Mouse (Mus musculus) myocyte (in vitro differentiated cells): ENCODE results near the gene Mapkapk2. TPM values are rescaled to one million over a fixed set of nuclear protein-coding genes. Genes with fewer than 3 reads are reported as not detected.

Experiments used
- H3K27me3 ChIP-seq: one replicate; pipeline ENCODE4 v1.6.1; 2011; ENCODE audit not compliant: control insufficient read depth, insufficient read depth, insufficient read length
- H3K36me3 ChIP-seq: one replicate; pipeline ENCODE4 v1.6.1; 2011; ENCODE audit not compliant: control insufficient read depth, insufficient read depth
- H3K4me2 ChIP-seq: one replicate; pipeline ENCODE4 v1.6.1; 2011; ENCODE audit warnings: low read depth, control low read depth
- H3K4me3 ChIP-seq: one replicate; pipeline ENCODE4 v1.5.1; 2011; ENCODE audit warnings: mild to moderate bottlenecking, control low read depth, moderate library complexity
- H3K79me2 ChIP-seq: one replicate; pipeline ENCODE4 v1.6.1; 2011; ENCODE audit not compliant: control insufficient read depth, insufficient read depth
- H3ac ChIP-seq: one replicate; pipeline ENCODE4 v1.6.1; 2011; ENCODE audit not compliant: control insufficient read depth, insufficient read length
- CEBPB ChIP-seq: IDR thresholded peaks from 2 replicates; pipeline ENCODE4 v1.6.1; 2011; ENCODE audit warnings: mild to moderate bottlenecking, moderate library complexity; ENCODE audit not compliant: poor library complexity, insufficient read depth, severe bottlenecking
- E2F4 ChIP-seq: IDR thresholded peaks from one replicate; pipeline ENCODE4 v1.6.1; 2011; ENCODE audit warnings: mild to moderate bottlenecking, control low read depth, moderate library complexity; ENCODE audit not compliant: insufficient read depth
- MAX ChIP-seq: IDR thresholded peaks from one replicate; pipeline ENCODE4 v1.6.1; 2011; ENCODE audit warnings: low read depth, mild to moderate bottlenecking, control low read depth
- MYOD1 ChIP-seq, 3 experiments: IDR thresholded peaks; one replicate each; pipeline ENCODE4 v1.6.1; 2011; ENCODE audit warnings: control low read depth in 2 of 3, low read depth in 2 of 3, mild to moderate bottlenecking in 2 of 3, moderate library complexity in 1 of 3; ENCODE audit not compliant: insufficient read length in 2 of 3, control insufficient read depth in 1 of 3
- MYOG ChIP-seq, 3 experiments: IDR thresholded peaks; one replicate each; pipeline ENCODE4 v1.6.1; 2011; ENCODE audit warnings: control low read depth in 2 of 3, low read depth in 2 of 3, mild to moderate bottlenecking in 2 of 3; ENCODE audit not compliant: insufficient read length in 2 of 3, control insufficient read depth in 1 of 3, insufficient read depth in 1 of 3
- POLR2A ChIP-seq: IDR thresholded peaks from one replicate; pipeline ENCODE4 v1.6.1; 2011; ENCODE audit warnings: low read depth, mild to moderate bottlenecking, control low read depth, moderate library complexity; ENCODE audit not compliant: insufficient read length
- POLR2AphosphoS2 ChIP-seq: IDR thresholded peaks from one replicate; pipeline ENCODE4 v1.6.1; 2011; ENCODE audit warnings: low read depth, control low read depth; ENCODE audit not compliant: insufficient read length
- REST ChIP-seq: IDR thresholded peaks from one replicate; pipeline ENCODE4 v1.6.1; 2011; ENCODE audit warnings: mild to moderate bottlenecking, control low read depth, moderate library complexity; ENCODE audit not compliant: insufficient read depth, insufficient read length
- SRF ChIP-seq: IDR thresholded peaks from one replicate; pipeline ENCODE4 v1.6.1; 2011; ENCODE audit warnings: low read depth; ENCODE audit not compliant: control insufficient read depth, insufficient read length
- TCF12 ChIP-seq: IDR thresholded peaks from one replicate; pipeline ENCODE4 v1.6.1; 2011; ENCODE audit warnings: mild to moderate bottlenecking, control low read depth; ENCODE audit not compliant: poor library complexity, insufficient read depth, severe bottlenecking
- TCF3 ChIP-seq: IDR thresholded peaks from one replicate; pipeline ENCODE4 v1.6.1; 2011; ENCODE audit warnings: low read depth, control low read depth; ENCODE audit not compliant: insufficient read length
- USF1 ChIP-seq: IDR thresholded peaks from one replicate; pipeline ENCODE4 v1.6.1; 2011; ENCODE audit warnings: low read depth, mild to moderate bottlenecking, control low read depth, moderate library complexity
- polyA plus RNA-seq: library from polyadenylated mRNA; unstranded; fragments of >200 nt; fragmentation: generic; extraction: Trizol; gene quantifications from one replicate; pipeline ENCODE4 v1.2.1, GENCODE M21; 2012; ENCODE audit warnings: missing spikeins

The Mapkapk2 gene
- polyA plus RNA-seq, 1 experiment: 123 TPM

DNA sequence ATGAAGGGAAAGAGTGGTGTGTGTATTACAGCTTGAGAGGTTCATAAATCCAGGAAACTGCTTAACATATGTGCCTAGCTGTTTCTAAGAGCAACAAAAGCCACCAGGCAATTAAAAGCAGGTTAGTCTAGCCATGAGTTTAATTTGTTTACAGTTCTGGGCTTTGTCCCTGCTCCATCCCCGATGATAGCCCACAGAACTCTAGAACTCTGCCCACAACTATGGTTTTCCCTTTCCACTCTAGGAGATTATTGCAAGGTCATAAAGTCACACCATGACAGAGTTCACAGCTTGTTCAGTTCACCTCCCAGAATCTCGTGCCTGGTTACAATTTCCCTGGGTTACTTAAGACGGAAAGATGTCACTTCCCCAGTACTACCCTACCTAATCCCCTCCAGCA is 66.4 kb downstream of the Mapkapk2 start:
- no peak overlapping the region for H3K4me2 ChIP-seq
- H3K4me3 ChIP-seq: no peak overlapping the region
- TF ChIP-seq POLR2AphosphoS2 (no peak), SRF (no peak), TCF3 (no peak), MYOD1 (IDR thresholded peaks at IDR 0.05; ENCODE audit: control insufficient read depth in 1 of 3, insufficient read length in 2 of 3, low read depth in 2 of 3) (no peak), TCF12 (no peak), MYOG (IDR thresholded peaks at IDR 0.05; ENCODE audit: control insufficient read depth in 1 of 3, insufficient read depth in 1 of 3, insufficient read length in 2 of 3, low read depth in 2 of 3) (no peak), REST (no peak), CEBPB (no peak), POLR2A (no peak), MAX (no peak), E2F4 (no peak), USF1 (no peak)
- H3K36me3 ChIP-seq: no peaks in the 10 kb centered on the region
- H3K79me2 ChIP-seq: no peaks in the 10 kb centered on the region
- H3ac ChIP-seq: no peak overlapping the region
- no peaks in the 10 kb centered on the region for H3K27me3 ChIP-seq

- Histone ChIP-seq H3K79me2 (no peaks in the 10 kb centered on the region), H3K4me2 (no peak overlapping the region), H3K36me3 (no peaks in the 10 kb centered on the region), H3K27me3 (no peaks in the 10 kb centered on the region), H3ac (no peak overlapping the region), H3K4me3 (no peak overlapping the region)
- TF ChIP-seq USF1 (no peak), MYOG (IDR thresholded peaks at IDR 0.05; ENCODE audit: control insufficient read depth in 1 of 3, insufficient read depth in 1 of 3, insufficient read length in 2 of 3, low read depth in 2 of 3) (no peak), E2F4 (no peak), REST (no peak), MYOD1 (IDR thresholded peaks at IDR 0.05; ENCODE audit: control insufficient read depth in 1 of 3, insufficient read length in 2 of 3, low read depth in 2 of 3) (no peak), POLR2AphosphoS2 (no peak), SRF (no peak), POLR2A (no peak), TCF3 (no peak), TCF12 (no peak), CEBPB (no peak), MAX (no peak)
Measured at GRCm38 (mm10) chr1:131030261-131030660, 67.4 kb downstream of the Mapkapk2 start.

DNA sequence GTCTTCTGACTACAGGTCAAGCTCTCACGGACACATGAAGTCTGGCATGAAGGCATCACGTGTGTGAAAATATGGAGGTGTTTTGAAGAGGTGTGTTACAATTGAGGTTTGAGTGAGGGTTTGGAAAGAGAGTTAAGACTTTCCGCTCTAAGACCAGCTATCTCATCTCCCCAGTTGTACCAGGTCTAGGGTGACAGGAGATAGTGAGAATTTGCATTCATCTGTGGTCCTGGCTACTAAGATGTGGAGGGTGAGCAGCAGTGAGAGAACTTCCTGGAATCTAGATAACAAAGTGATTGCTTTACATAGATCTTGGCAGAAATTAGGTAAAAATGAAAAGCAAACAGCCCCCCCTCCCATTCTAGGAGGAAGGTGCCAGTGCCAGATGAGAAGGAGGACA is 68.4 kb downstream of the Mapkapk2 start:
- Histone ChIP-seq H3K4me2 (no peak overlapping the region), H3K79me2 (no peaks in the 10 kb centered on the region), H3ac (no peak overlapping the region), H3K27me3 (no peaks in the 10 kb centered on the region), H3K36me3 (no peaks in the 10 kb centered on the region), H3K4me3 (no peak overlapping the region)
- TF ChIP-seq E2F4 (no peak), MYOD1 (IDR thresholded peaks at IDR 0.05; ENCODE audit: control insufficient read depth in 1 of 3, insufficient read length in 2 of 3, low read depth in 2 of 3) (no peak), CEBPB (no peak), MAX (no peak), REST (no peak), SRF (no peak), POLR2A (no peak), USF1 (no peak), POLR2AphosphoS2 (no peak), MYOG (IDR thresholded peaks at IDR 0.05; ENCODE audit: control insufficient read depth in 1 of 3, insufficient read depth in 1 of 3, insufficient read length in 2 of 3, low read depth in 2 of 3) (no peak), TCF3 (no peak), TCF12 (no peak)

DNA sequence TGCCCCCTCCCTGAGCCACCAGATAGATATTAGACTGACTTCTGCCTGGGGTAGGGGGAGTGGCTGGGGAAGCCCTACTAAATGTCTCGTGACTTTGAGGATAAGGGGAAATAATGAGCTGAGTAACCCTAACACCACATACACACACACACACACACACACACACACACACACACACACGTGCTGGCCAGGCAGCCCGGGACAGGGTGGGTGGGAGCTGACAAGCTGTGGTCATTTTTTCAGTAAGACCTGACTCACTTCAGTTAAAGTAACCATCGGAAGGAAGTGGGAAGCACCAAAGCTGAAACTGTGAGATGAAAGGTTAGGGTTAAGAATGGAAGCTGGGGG is 71.8 kb downstream of the Mapkapk2 start:
- H3K36me3 ChIP-seq: no peaks in the 10 kb centered on the region
- no peaks in the 10 kb centered on the region for H3K79me2 ChIP-seq
- no peak overlapping the region for H3ac ChIP-seq
- TF ChIP-seq USF1 (no peak), CEBPB (no peak), MYOD1 (IDR thresholded peaks at IDR 0.05; ENCODE audit: control insufficient read depth in 1 of 3, insufficient read length in 2 of 3, low read depth in 2 of 3) (no peak), SRF (no peak), POLR2AphosphoS2 (no peak), MYOG (IDR thresholded peaks at IDR 0.05; ENCODE audit: control insufficient read depth in 1 of 3, insufficient read depth in 1 of 3, insufficient read length in 2 of 3, low read depth in 2 of 3) (no peak), TCF12 (no peak), TCF3 (no peak), MAX (no peak)
- H3K4me2 ChIP-seq: no peak overlapping the region
- H3K27me3 ChIP-seq: no peaks in the 10 kb centered on the region
- H3K4me3 ChIP-seq: no peak overlapping the region
